Mouse (Mus musculus) skeletal muscle tissue, adult 2 months (tissue): ENCODE results near the gene Clec2d.
"Not testable (repeated sequence)": the region's sequence is repeated elsewhere in the genome, so short reads cannot be mapped to it uniquely, and the experiment has no call there.

Experiments used
- DNase-seq: peaks from one replicate; pipeline ENCODE4 v3.0.0-alpha.2; 2012; ENCODE audit warnings: low read depth, low spot score

Gene Clec2d

GRCm38 (mm10) chr6:129187200-129187651 lies 6.8 kb downstream of the Clec2d start:
- no peak for DNase-seq

DNA sequence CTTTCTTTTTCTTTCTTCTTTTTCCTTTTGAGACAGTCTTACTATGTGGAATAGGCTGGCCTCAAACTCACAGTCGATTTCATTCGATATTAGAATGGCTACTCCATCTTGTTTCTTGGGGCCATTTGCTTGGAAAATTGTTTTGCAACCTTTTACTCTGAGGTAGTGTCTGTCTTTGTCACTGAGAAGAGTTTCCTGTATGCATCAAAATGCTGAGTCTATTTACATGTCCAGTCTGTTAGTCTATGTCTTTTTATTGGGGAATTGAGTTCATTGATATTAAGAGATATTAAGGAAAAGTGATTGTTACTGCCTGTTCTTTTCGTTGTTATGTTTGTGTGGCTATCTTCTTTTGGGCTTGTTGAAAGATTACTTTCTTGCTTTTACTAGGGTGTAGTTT lies 7.4 kb downstream of the Clec2d start:
- DNase-seq = not testable (repeated sequence)

- no peak for DNase-seq
These were observed 13.0 kb downstream of the Clec2d start for GRCm38 (mm10) chr6:129193431-129193830.

GRCm38 (mm10) chr6:129200066-129200465 lies 19.7 kb downstream of the Clec2d start:
- DNase-seq = not testable (repeated sequence)

- no peak for DNase-seq
These were observed 21.9 kb downstream of the Clec2d start for GRCm38 (mm10) chr6:129202306-129202705.

GRCm38 (mm10) chr6:129204342-129204741 lies 23.9 kb downstream of the Clec2d start:
- DNase-seq = no peak

- no peak for DNase-seq
These were observed 24.4 kb downstream of the Clec2d start for GRCm38 (mm10) chr6:129204838-129205237.

GRCm38 (mm10) chr6:129208891-129209519 lies 28.6 kb downstream of the Clec2d start:
- no peak for DNase-seq

DNA sequence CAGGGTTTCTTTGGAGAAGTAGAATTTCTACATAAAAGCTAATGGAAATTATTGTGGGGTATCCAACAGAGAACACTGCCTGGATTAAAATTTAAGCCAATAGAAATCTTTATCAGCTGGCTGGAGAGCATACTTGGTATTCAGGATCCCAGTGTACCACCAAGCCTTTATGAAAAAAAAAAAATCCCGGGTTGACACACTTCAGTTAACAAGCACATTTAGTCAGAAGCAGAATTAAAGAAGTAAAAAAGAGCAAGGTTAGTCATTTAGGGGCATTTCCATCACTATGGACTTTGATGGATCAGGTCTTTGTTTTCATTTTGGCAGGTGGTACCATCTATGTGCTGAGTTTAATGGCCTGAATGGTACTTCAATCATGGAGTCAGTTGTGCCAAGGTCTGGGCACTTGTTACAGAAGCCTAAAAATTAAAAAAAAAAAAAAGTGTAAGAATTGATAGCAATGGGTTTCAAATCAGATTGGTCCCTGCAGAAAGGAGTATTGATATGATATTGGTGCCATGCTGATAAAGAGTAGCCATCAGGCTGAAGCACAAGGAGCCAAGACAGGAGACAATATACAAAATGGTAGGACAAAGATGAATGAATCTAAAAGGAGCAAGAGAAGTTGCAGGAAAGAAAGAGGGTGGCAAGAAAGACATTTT lies 29.5 kb downstream of the Clec2d start:
- no peak for DNase-seq

DNA sequence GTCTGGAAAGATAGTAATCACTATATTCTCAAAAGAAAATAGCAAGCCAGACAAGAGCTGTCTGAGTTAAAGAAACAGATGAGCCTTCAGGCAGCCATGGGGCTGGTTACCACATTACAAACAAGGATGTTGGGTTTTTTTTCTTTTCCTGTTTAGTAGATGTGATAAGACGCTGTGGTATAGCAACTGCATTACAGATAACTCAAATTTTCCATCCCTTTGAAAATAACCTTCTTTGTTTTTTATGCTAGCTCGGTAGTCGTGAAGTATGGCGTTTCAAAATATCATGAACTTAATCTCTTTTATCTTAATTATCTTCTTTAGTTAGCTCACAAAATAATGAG lies 30.0 kb downstream of the Clec2d start:
- DNase-seq = no peak

- DNase-seq = no peak
These were observed 32.2 kb downstream of the Clec2d start for GRCm38 (mm10) chr6:129212421-129213195.

DNA sequence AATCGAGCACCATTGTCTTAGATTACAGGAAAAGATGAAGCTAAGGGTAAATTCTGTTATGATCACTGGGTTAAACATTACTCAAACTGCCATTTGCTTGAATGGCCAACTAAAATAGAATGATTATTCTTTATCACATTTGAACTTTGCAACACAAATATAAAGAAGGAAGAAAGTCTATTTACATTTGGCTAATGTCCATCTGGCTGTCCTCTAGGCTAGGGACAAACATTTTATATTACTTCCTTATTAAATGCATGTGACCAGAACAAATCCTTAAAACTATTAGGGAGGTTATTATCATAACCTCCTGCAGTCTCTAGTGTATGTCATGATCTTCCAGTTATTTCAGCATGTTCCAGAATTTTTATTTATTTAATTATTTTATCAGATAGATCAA lies 33.1 kb downstream of the Clec2d start:
- DNase-seq = no peak

DNA sequence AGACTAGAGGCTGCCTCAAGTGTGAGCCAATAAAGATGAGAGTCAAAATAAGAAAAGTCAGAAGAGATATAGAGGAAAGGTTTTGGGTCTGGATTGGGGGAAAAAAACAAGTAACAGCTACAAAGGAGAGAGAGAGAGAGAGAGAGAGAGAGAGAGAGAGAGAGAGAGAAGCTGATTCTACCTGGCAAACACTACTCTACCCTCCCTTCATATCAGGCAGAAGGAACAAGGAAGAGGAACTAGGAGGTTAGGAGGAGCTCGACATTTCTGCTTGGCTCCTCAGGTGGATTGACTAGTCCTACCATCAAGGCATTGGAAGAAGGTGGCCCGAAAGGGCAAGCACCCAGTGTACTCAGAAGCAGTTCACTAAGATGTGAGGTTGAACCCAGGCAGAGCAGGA lies 33.8 kb downstream of the Clec2d start:
- DNase-seq = no peak

GRCm38 (mm10) chr6:129215053-129215452 lies 34.6 kb downstream of the Clec2d start:
- no peak for DNase-seq

- DNase-seq = peak; percentile 96
These were observed 35.6 kb downstream of the Clec2d start for GRCm38 (mm10) chr6:129215886-129216637.

DNA sequence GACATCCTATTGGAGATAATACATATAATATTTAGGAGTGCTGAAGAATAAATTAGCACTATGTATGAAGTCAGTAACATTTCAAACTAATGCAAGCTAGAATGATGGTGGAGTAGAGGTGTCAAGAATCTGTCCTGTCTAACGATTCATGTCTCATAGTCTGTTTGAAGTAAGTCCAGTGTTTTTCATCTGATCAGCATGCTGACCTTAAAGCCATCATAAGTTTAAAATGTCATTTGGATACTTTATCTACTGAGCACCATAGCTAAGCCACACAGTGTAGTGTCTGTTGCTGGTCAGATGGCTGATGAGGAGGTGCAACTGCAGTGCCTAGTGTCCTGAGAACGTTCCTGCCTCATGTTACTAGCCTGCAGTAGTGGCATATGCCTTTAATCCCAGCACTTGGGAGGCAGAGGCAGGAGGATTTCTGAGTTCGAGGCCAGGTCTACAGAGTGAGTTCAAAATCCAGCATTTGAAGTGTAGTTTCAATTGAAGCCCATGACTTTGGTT lies 36.4 kb downstream of the Clec2d start:
- peak; percentile 90 for DNase-seq

DNA sequence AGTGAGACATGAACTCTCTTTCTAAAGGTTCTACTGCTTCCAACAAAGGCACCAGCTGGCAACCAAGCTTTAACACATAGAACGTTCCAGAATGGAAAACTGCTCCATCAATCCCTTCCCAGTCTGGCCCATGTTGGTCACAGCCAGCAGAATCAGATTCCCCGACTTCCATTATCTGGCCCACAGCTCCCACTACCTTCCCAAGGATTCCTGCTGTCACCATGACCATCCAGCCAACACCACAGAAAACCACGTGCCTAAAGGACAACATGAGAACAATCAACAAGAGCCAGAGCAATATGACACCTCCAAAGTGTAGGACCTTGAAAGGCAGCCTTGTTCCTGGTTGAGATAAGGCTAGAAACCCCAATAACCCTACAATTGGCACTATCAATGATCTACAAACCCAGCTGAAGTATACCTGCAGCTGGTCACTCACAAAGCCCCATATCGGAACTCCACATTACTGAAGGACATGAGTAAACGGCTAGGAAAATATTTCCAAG lies 37.8 kb downstream of the Clec2d start:
- no peak for DNase-seq

DNA sequence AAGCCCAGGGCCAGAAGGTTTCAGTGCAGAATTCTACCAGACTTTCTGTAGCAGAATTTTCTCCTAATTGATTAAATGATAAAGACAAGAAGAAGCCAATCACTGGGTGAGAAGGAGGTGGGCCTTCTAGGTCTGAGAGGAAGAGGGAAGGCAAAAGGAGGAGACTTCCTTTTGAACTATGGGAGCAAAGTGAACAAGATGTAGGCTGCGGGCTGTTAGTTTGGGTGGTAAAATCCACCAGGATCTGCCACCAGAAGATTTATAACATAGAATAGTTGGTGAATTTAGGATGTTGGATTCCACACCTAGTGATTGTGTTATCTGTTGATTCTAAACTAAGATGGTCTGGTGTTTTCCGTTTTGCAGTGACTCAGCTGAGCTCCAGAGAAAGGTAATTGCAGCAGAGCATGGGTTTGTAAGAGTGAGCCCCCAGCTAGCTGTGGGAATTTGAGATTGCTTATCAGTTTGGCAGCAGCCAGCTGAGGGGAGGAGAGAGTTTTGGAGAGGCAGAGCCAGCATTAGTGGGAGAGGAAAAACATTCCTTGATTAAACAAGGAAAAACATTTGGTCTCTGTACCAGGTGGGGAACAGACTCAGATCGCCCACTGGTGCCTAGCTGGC lies 39.6 kb downstream of the Clec2d start:
- no peak for DNase-seq

GRCm38 (mm10) chr6:129221053-129221452 lies 40.6 kb downstream of the Clec2d start:
- no peak for DNase-seq

- peak; percentile 58 for DNase-seq
These were observed 41.9 kb downstream of the Clec2d start for GRCm38 (mm10) chr6:129222188-129222800.

GRCm38 (mm10) chr6:129223611-129224010 lies 43.2 kb downstream of the Clec2d start:
- no peak for DNase-seq
